Mouse (Mus musculus) liver, embryonic 16.5 days (tissue): ENCODE data around the gene Plpp3. TPM values are rescaled to one million over a fixed set of nuclear protein-coding genes. Genes with fewer than 3 reads are reported as not detected.

Source experiments
- ATAC-seq: fragments of 200-750 bp; cut with Nextera tagmentation; 2 replicates; pipeline ENCODE4 v1.8.0; 2017; ENCODE audit warnings: low read depth, mild to moderate bottlenecking, moderate number of reproducible peaks, moderate library complexity
- H3K27ac ChIP-seq: fragments of 300-500 bp; sonication (generic); 2 replicates; pipeline ENCODE4 v1.5.1; 2014; ENCODE audit warnings: mild to moderate bottlenecking, low read length
- H3K27me3 ChIP-seq: fragments of 300-500 bp; sonication (generic); 2 replicates; pipeline ENCODE4 v1.6.1; 2014; ENCODE audit warnings: low read depth, low read length, mixed read lengths; ENCODE audit not compliant: control insufficient read depth, insufficient read depth
- H3K36me3 ChIP-seq: fragments of 300-500 bp; sonication (generic); 2 replicates; pipeline ENCODE4 v1.6.1; 2014; ENCODE audit warnings: mild to moderate bottlenecking; ENCODE audit not compliant: control insufficient read depth, insufficient read depth
- H3K4me1 ChIP-seq: fragments of 300-500 bp; sonication (generic); 2 replicates; pipeline ENCODE4 v1.6.1; 2014; ENCODE audit warnings: low read depth, low read length, mixed read lengths; ENCODE audit not compliant: control insufficient read depth
- H3K4me2 ChIP-seq: fragments of 300-500 bp; sonication (generic); 2 replicates; pipeline ENCODE4 v1.6.1; 2014; ENCODE audit warnings: low read depth, low read length, mixed read lengths
- H3K4me3 ChIP-seq: fragments of 300-500 bp; sonication (generic); 2 replicates; pipeline ENCODE4 v1.5.1; 2014; ENCODE audit warnings: low read depth, mild to moderate bottlenecking, low read length
- H3K9ac ChIP-seq: fragments of 300-500 bp; sonication (generic); 2 replicates; pipeline ENCODE4 v1.6.1; 2014; ENCODE audit warnings: low read depth, low read length
- H3K9me3 ChIP-seq: fragments of 300-500 bp; sonication (generic); replicated peaks from 2 replicates; pipeline ENCODE4 v1.6.1; 2016; ENCODE audit warnings: low read length; ENCODE audit not compliant: control insufficient read depth
- WGBS: fragments of 180-500 bp; shearing (Covaris S2); extraction: QIAGEN DNeasy Blood & Tissue Kit; methylation state at CpG from one replicate; pipeline ENCODE4 v1.1.7; 2014; ENCODE audit not compliant: insufficient replicate concordance; 5-methylcytosine and 5-hydroxymethylcytosine counted together
- polyA plus RNA-seq: library from polyadenylated mRNA; unstranded; fragments of >200 nt; fragmentation: Nextera tagmentation; extraction: Ambion mirVana; gene quantifications from 2 replicates; pipeline ENCODE4 v1.2.1, GENCODE M21; 2015

Gene Plpp3
- polyA plus RNA-seq, 1 experiment from 2014 or later = 21.2 TPM

- peaks cover 26% of the 10 kb centered on the region for H3K27me3 ChIP-seq
- no peak overlapping the region for H3K27ac ChIP-seq
- no peak overlapping the region for H3K4me2 ChIP-seq
- H3K4me3 ChIP-seq = no peak overlapping the region
- no peaks in the 10 kb centered on the region for H3K9me3 ChIP-seq
- ATAC-seq = no peak
- no peaks in the 10 kb centered on the region for H3K4me1 ChIP-seq
- no peak overlapping the region for H3K9ac ChIP-seq
- 47% methylated on average over 3 of the region's 3 CpGs for WGBS
- no peaks in the 10 kb centered on the region for H3K36me3 ChIP-seq
Measured at GRCm38 (mm10) chr4:105113468-105113867, 43.7 kb upstream of the Plpp3 start.

GRCm38 (mm10) chr4:105121081-105121480 is 36.1 kb upstream of the Plpp3 start:
- ATAC-seq = no peak
- Histone ChIP-seq H3K4me1 (no peaks in the 10 kb centered on the region), H3K27me3 (no peaks in the 10 kb centered on the region), H3K4me2 (no peak overlapping the region), H3K36me3 (no peaks in the 10 kb centered on the region), H3K9me3 (no peaks in the 10 kb centered on the region), H3K4me3 (no peak overlapping the region), H3K27ac (no peak overlapping the region), H3K9ac (no peak overlapping the region)
- WGBS = 71% methylated on average over 6 of the region's 6 CpGs

GRCm38 (mm10) chr4:105122429-105122828 is 34.7 kb upstream of the Plpp3 start:
- Histone ChIP-seq H3K4me3 (no peak overlapping the region), H3K4me1 (no peaks in the 10 kb centered on the region), H3K36me3 (no peaks in the 10 kb centered on the region), H3K27me3 (no peaks in the 10 kb centered on the region), H3K9ac (no peak overlapping the region), H3K9me3 (no peaks in the 10 kb centered on the region), H3K4me2 (no peak overlapping the region), H3K27ac (no peak overlapping the region)
- no peak for ATAC-seq
- 22% methylated on average over 8 of the region's 8 CpGs for WGBS

DNA sequence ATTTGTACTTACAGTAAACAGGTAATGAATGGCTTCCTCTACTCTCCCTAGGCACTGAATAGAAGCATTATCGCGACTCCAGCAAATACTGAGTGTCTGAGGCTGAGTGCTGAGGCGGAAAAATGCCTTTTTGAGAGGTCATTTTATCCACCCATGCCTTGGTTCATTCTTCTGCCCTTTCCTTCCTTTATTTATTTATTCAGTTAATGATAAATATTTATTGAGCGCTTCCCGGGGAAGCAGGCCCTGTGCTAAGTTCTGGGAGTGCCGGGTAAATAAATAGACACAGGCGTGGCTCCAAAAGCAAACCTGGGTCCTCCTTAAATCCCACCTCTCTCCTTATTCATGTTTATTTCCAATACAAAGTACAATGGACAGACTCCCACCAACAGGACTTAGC is 27.9 kb upstream of the Plpp3 start:
- H3K4me3 ChIP-seq = no peak overlapping the region
- H3K36me3 ChIP-seq = no peaks in the 10 kb centered on the region
- no peak overlapping the region for H3K27ac ChIP-seq
- 57% methylated on average over 7 of the region's 7 CpGs for WGBS
- no peak overlapping the region for H3K4me2 ChIP-seq
- no peak overlapping the region for H3K9ac ChIP-seq
- no peaks in the 10 kb centered on the region for H3K4me1 ChIP-seq
- H3K27me3 ChIP-seq = no peaks in the 10 kb centered on the region
- no peak for ATAC-seq
- H3K9me3 ChIP-seq = no peaks in the 10 kb centered on the region

GRCm38 (mm10) chr4:105131756-105132314 is 25.3 kb upstream of the Plpp3 start:
- no peak overlapping the region for H3K27ac ChIP-seq
- H3K36me3 ChIP-seq = no peaks in the 10 kb centered on the region
- ATAC-seq = no peak
- no peak overlapping the region for H3K4me2 ChIP-seq
- H3K9me3 ChIP-seq = no peaks in the 10 kb centered on the region
- H3K4me3 ChIP-seq = no peak overlapping the region
- WGBS = 52% methylated on average over 9 of the region's 9 CpGs
- H3K27me3 ChIP-seq = no peaks in the 10 kb centered on the region
- no peaks in the 10 kb centered on the region for H3K4me1 ChIP-seq
- H3K9ac ChIP-seq = no peak overlapping the region

DNA sequence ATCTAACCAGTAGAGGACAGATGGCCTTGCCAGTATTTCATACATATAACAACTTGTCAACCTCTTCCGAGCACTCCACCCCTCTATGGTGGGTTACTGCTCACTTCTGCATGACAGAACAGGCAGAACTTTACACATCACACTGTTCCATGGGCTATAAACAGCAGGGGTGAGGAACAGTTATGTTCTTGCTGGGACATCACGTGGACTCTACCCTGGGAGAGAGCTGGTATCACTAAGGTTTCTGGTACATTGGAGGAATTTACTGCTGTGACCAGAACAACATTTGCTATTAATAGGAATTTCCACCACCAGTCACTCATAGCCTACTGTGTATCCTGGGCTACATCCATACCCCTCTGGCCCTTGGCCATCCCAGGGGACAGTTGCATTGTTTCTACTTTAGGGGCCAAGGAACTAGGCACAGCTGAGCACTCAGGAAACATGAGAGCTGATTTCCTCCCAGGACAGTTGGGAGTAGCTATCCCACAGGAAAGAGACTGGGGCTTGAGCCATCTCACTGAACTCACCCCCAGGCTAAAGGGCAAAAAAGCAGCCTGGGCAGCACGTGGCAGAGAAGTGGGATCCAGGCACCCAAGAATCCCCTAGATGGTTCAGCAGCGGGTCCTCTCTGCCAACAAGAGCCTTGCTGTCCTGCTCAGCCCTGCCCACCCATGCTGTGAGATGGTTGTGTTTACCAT is 23.6 kb upstream of the Plpp3 start:
- ATAC-seq = no peak
- WGBS = 54% methylated on average over 4 of the region's 4 CpGs
- H3K4me2 ChIP-seq = no peak overlapping the region

GRCm38 (mm10) chr4:105149492-105149891 is 7.7 kb upstream of the Plpp3 start:
- WGBS = 51% methylated on average over 7 of the region's 7 CpGs
- ATAC-seq = no peak
- Histone ChIP-seq H3K36me3 (no peaks in the 10 kb centered on the region), H3K9ac (no peak overlapping the region), H3K27me3 (no peaks in the 10 kb centered on the region), H3K27ac (no peak overlapping the region), H3K4me3 (no peak overlapping the region), H3K4me2 (no peak overlapping the region), H3K9me3 (no peaks in the 10 kb centered on the region), H3K4me1 (no peaks in the 10 kb centered on the region)

More for the DNA sequence above, 23.6 kb upstream of the Plpp3 start:
- Histone ChIP-seq H3K36me3 (no peaks in the 10 kb centered on the region), H3K4me1 (no peaks in the 10 kb centered on the region), H3K9me3 (no peaks in the 10 kb centered on the region), H3K9ac (no peak overlapping the region), H3K27ac (no peak overlapping the region), H3K27me3 (no peaks in the 10 kb centered on the region), H3K4me3 (no peak overlapping the region)

DNA sequence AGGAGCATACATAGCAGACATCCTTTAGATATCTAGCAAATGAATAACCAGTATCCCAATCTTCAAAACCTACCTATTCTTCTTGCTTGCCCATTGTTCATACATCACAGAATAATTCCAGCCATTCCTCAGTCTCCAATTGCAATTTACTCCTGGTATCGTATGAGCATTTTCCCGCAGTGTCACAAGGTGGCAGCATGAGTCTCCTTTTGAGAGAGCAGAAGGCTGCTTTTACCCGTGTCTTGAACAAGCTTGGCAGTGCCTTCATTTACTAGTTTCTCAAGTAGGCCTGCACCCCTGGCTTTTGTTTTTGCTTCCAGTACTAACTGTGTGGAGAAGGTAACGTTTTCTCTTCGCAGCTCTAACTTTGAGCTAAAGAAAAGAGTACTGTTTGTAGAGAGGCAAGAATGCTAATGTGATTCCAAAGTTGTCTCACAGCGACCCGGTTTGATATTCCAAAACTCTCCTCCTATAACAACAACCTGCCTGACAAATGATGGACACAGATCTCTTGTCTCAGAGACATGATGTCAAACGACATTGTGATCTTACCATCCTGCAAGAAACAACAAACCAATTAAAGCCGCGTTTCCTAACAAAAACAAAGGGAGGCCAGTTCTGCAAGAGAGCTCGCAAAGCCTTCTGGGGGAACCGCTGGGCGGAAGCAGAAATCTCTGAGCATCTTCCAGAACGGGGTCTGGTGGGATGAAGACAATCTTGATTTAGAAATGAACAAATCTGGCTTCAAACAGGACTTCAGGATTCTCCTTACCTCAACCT is 5.0 kb upstream of the Plpp3 start:
- 42% methylated on average over 14 of the region's 14 CpGs for WGBS
- H3K36me3 ChIP-seq = no peaks in the 10 kb centered on the region
- H3K9me3 ChIP-seq = no peaks in the 10 kb centered on the region
- no peak overlapping the region for H3K4me2 ChIP-seq
- no peak overlapping the region for H3K9ac ChIP-seq
- H3K27me3 ChIP-seq = no peaks in the 10 kb centered on the region; the same call in 1 of the 2 replicates
- H3K27ac ChIP-seq = no peak overlapping the region
- H3K4me1 ChIP-seq = no peaks in the 10 kb centered on the region
- no peak for ATAC-seq
- no peak overlapping the region for H3K4me3 ChIP-seq

GRCm38 (mm10) chr4:105153227-105153626 is 3.9 kb upstream of the Plpp3 start:
- Histone ChIP-seq H3K4me2 (no peak overlapping the region), H3K4me3 (no peak overlapping the region), H3K27ac (no peak overlapping the region), H3K4me1 (no peaks in the 10 kb centered on the region), H3K36me3 (no peaks in the 10 kb centered on the region), H3K9me3 (no peaks in the 10 kb centered on the region), H3K9ac (no peak overlapping the region), H3K27me3 (peaks cover 11% of the 10 kb centered on the region)
- WGBS = 67% methylated on average over 3 of the region's 3 CpGs
- no peak for ATAC-seq
